ENCODE assay signal across 23 mouse cellular contexts in genomic region chr16:13568280-13568679, GRCm38 (mm10).
DNase-seq lines count a peak whose midpoint lies in the region; ATAC-seq and TF ChIP-seq lines count a peak whose summit lies in the region.
"Had no signal": no experiment of that assay in that cellular context is flagged by ENCODE, and none has a peak within 500 bp of the region (broad histone marks: within the 10 kb centered on the region; RNA-seq: fewer than 3 reads in every experiment).

No protein-coding gene starts in this region.

- H3K9me3 ChIP-seq in midbrain, embryonic 11.5 days (ENCODE audit: control insufficient read depth, low read length) = no peaks in the 10 kb centered on the region
- no peaks in the 10 kb centered on the region for H3K9me3 ChIP-seq in midbrain, embryonic 10.5 days (replicated peaks)
- no peaks in the 10 kb centered on the region for H3K9me3 ChIP-seq in ES-E14 (ENCODE audit: control insufficient read depth, insufficient read depth, low read depth, low read length)
- no peaks in the 10 kb centered on the region for H3K9me3 ChIP-seq in embryonic facial prominence, embryonic 10.5 days
- H3K9me3 ChIP-seq: forebrain, embryonic 10.5 days; forebrain, embryonic 13.5 days; heart, embryonic 12.5 days; heart, embryonic 15.5 days; hindbrain, embryonic 10.5 days; hindbrain, embryonic 13.5 days had no signal

- no peak overlapping the region for H3K27ac ChIP-seq in midbrain, embryonic 11.5 days (ENCODE audit: low read depth, low read length)
- no peak overlapping the region for H3K27ac ChIP-seq in midbrain, embryonic 10.5 days (replicated peaks)
- H3K27ac ChIP-seq in ES-E14 (ENCODE audit: insufficient read depth, low read depth, low read length, poor library complexity, severe bottlenecking) = no peak overlapping the region
- H3K27ac ChIP-seq in embryonic facial prominence, embryonic 10.5 days (replicated peaks) = no peak overlapping the region
- H3K27ac ChIP-seq: forebrain, embryonic 10.5 days; forebrain, embryonic 13.5 days; heart, embryonic 15.5 days; hindbrain, embryonic 10.5 days; hindbrain, embryonic 13.5 days had no signal

- H3K27me3 ChIP-seq in midbrain, embryonic 11.5 days (ENCODE audit: control insufficient read depth, insufficient read depth, low read length) = no peaks in the 10 kb centered on the region
- H3K27me3 ChIP-seq in midbrain, embryonic 10.5 days (ENCODE audit: low read depth, poor library complexity, severe bottlenecking) = no peaks in the 10 kb centered on the region
- no peaks in the 10 kb centered on the region for H3K27me3 ChIP-seq in embryonic facial prominence, embryonic 10.5 days (replicated peaks; ENCODE audit: low read depth, poor library complexity, severe bottlenecking)
- H3K27me3 ChIP-seq: forebrain, embryonic 13.5 days; heart, embryonic 12.5 days; heart, embryonic 15.5 days; hindbrain, embryonic 13.5 days had no signal

- no peaks in the 10 kb centered on the region for H3K36me3 ChIP-seq in midbrain, embryonic 11.5 days (ENCODE audit: control insufficient read depth, insufficient read depth, low read length)
- H3K36me3 ChIP-seq in midbrain, embryonic 10.5 days = 0 out of 2 replicates have a peak, but pooled peaks cover 8% of the 10 kb centered on the region
- peaks cover 5% of the 10 kb centered on the region; the same call in 1 of the 2 replicates for H3K36me3 ChIP-seq in ES-E14 (ENCODE audit: control insufficient read depth, insufficient read depth, low read length, poor library complexity, severe bottlenecking)
- H3K36me3 ChIP-seq in embryonic facial prominence, embryonic 10.5 days (replicated peaks) = no peaks in the 10 kb centered on the region; the same call in none of the 2 replicates
- H3K36me3 ChIP-seq: heart, embryonic 15.5 days had no signal

- H3K4me2 ChIP-seq in midbrain, embryonic 11.5 days = no peak overlapping the region
- H3K4me2 ChIP-seq: forebrain, embryonic 13.5 days; heart, embryonic 12.5 days; heart, embryonic 15.5 days; hindbrain, embryonic 13.5 days had no signal

- H3K4me1 ChIP-seq in midbrain, embryonic 11.5 days (ENCODE audit: control insufficient read depth, insufficient read depth, low read length) = no peaks in the 10 kb centered on the region
- no peaks in the 10 kb centered on the region for H3K4me1 ChIP-seq in midbrain, embryonic 10.5 days
- peaks cover 0 to 2% of the 10 kb centered on the region in 2 experiments; a peak in 1 of 4 replicates for H3K4me1 ChIP-seq in ES-E14 (ENCODE audit: control insufficient read depth in 2 of 2, insufficient read depth in 2 of 2, low read length in 2 of 2, poor library complexity in 1 of 2)
- H3K4me1 ChIP-seq in embryonic facial prominence, embryonic 10.5 days = no peaks in the 10 kb centered on the region
- H3K4me1 ChIP-seq: forebrain, embryonic 10.5 days; forebrain, embryonic 13.5 days; heart, embryonic 15.5 days; hindbrain, embryonic 10.5 days; hindbrain, embryonic 13.5 days had no signal

- 94% methylated on average over 2 of the region's 2 CpGs for WGBS in midbrain, embryonic 11.5 days
- WGBS in midbrain, embryonic 10.5 days = 99% methylated on average over 2 of the region's 2 CpGs
- 96% methylated on average over 2 of the region's 2 CpGs for WGBS in embryonic facial prominence, embryonic 10.5 days

- in situ Hi-C loops in ES-E14 (cut with MboI; ENCODE audit: low sequenced_read_pairs in 2 of 2, unreplicated experiment in 2 of 2) = no loop called here

- no peak for ATAC-seq in midbrain, embryonic 11.5 days (ENCODE audit: low FRiP score)
- ATAC-seq: forebrain, embryonic 13.5 days; forebrain, embryonic 16.5 days; hindbrain, embryonic 16.5 days; intestine, postnatal 0 days had no signal

- DNase-seq in midbrain, embryonic 11.5 days (ENCODE audit: low spot score, missing footprints) = peak; percentile 57
- DNase-seq in midbrain, embryonic 10.5 days (ENCODE audit: low spot score) = no peak
- DNase-seq in ES-E14 (ENCODE audit: low read depth, low spot score) = no peak
- DNase-seq in embryonic facial prominence, embryonic 10.5 days (ENCODE audit: low spot score) = peak; percentile 5
- no peak for DNase-seq in heart, adult 11 months
- no peak for DNase-seq in T-cell, adult 2 months (ENCODE audit: low spot score)
- DNase-seq: cerebellum, adult 11 months; cerebellum, adult 2 months; cerebellum, adult 9-11 months; cerebellum, postnatal 25 days; embryo, embryonic 11 days; gastrocnemius, postnatal 10 days; gastrocnemius, postnatal 36 days; heart, postnatal 36 days had no signal

- H3K9ac ChIP-seq in midbrain, embryonic 11.5 days (ENCODE audit: low read length) = no peak overlapping the region
- no peak overlapping the region for H3K9ac ChIP-seq in ES-E14 (ENCODE audit: insufficient read depth, low read depth, low read length, poor library complexity, severe bottlenecking)
- H3K9ac ChIP-seq: forebrain, embryonic 13.5 days; heart, embryonic 12.5 days; heart, embryonic 15.5 days; hindbrain, embryonic 13.5 days had no signal

- H3K4me3 ChIP-seq in midbrain, embryonic 11.5 days (ENCODE audit: low read depth, low read length) = no peak overlapping the region
- H3K4me3 ChIP-seq in midbrain, embryonic 10.5 days = no peak overlapping the region
- H3K4me3 ChIP-seq in ES-E14 (ENCODE audit: insufficient read depth in 1 of 2, low read depth in 1 of 2, low read length in 2 of 2, poor library complexity in 1 of 2, severe bottlenecking in 1 of 2) = no peak overlapping the region
- no peak overlapping the region for H3K4me3 ChIP-seq in embryonic facial prominence, embryonic 10.5 days
- H3K4me3 ChIP-seq: forebrain, embryonic 10.5 days; forebrain, embryonic 13.5 days; heart, embryonic 12.5 days; heart, embryonic 15.5 days; hindbrain, embryonic 10.5 days; hindbrain, embryonic 13.5 days had no signal

TF ChIP-seq in ES-E14, 5 proteins besides CTCF, POLR2A, EP300 and RAD21:
- TF ChIP-seq MAFK (IDR thresholded peaks at IDR 0.05; ENCODE audit: insufficient read depth, low read depth, low read length) (peak; percentile 48; the same call in 1 of the 2 replicates), HCFC1 (IDR thresholded peaks at IDR 0.05; ENCODE audit: borderline replicate concordance, insufficient read depth, low read length) (no peak)
TF ChIP-seq in ES-E14: peak in this region for 1.

Comparison
In these comparisons a context has a peak if more than half of its experiments do, and no peak if none do; other contexts are left out.
1. DNase-seq: peak in midbrain, embryonic 11.5 days (single experiment) and embryonic facial prominence, embryonic 10.5 days (single experiment); none in midbrain, embryonic 10.5 days (single experiment), ES-E14 (single experiment), heart, adult 11 months (single experiment) and T-cell, adult 2 months (single experiment).